Mouse (Mus musculus) neural tube, embryonic 11.5 days (tissue): ENCODE results near the gene Lmbrd1. TPM values are rescaled to one million over a fixed set of nuclear protein-coding genes. Genes with fewer than 3 reads are reported as not detected.
"Not testable (repeated sequence)": the region's sequence is repeated elsewhere in the genome, so short reads cannot be mapped to it uniquely, and the experiment has no call there.

Experiments used
- ATAC-seq: fragments of 200-750 bp; cut with Nextera tagmentation; 2 replicates; pipeline ENCODE4 v1.8.0; 2017; ENCODE audit warnings: moderate number of reproducible peaks, mild to moderate bottlenecking, moderate TSS enrichment, moderate library complexity; ENCODE audit not compliant: insufficient read depth, low FRiP score, low TSS enrichment
- DNase-seq: peaks from one replicate; pipeline ENCODE4 v3.0.0-alpha.2; 2015; ENCODE audit warnings: low spot score
- H3K27ac ChIP-seq: fragments of 300-500 bp; sonication (generic); 2 replicates; pipeline ENCODE4 v1.5.1; 2014; ENCODE audit warnings: low read depth, mild to moderate bottlenecking, low read length
- H3K27me3 ChIP-seq: fragments of 300-500 bp; sonication (generic); 2 replicates; pipeline ENCODE4 v1.6.1; 2014; ENCODE audit warnings: mild to moderate bottlenecking, low read length, mixed read lengths; ENCODE audit not compliant: control insufficient read depth, insufficient read depth
- H3K36me3 ChIP-seq: fragments of 300-500 bp; sonication (generic); 2 replicates; pipeline ENCODE4 v1.6.1; 2014; ENCODE audit warnings: mild to moderate bottlenecking, low read length, moderate library complexity, mixed read lengths; ENCODE audit not compliant: control insufficient read depth, insufficient read depth
- H3K4me1 ChIP-seq: fragments of 300-500 bp; sonication (generic); 2 replicates; pipeline ENCODE4 v1.6.1; 2014; ENCODE audit warnings: low read length, mixed read lengths; ENCODE audit not compliant: control insufficient read depth, insufficient read depth
- H3K4me2 ChIP-seq: fragments of 300-500 bp; sonication (generic); 2 replicates; pipeline ENCODE4 v1.6.1; 2014; ENCODE audit warnings: low read depth, mild to moderate bottlenecking, moderate library complexity
- H3K4me3 ChIP-seq: fragments of 300-500 bp; sonication (generic); 2 replicates; pipeline ENCODE4 v1.5.1; 2014; ENCODE audit warnings: low read depth, low read length
- H3K9ac ChIP-seq: fragments of 300-500 bp; sonication (generic); 2 replicates; pipeline ENCODE4 v1.6.1; 2014; ENCODE audit warnings: mild to moderate bottlenecking, low read length
- H3K9me3 ChIP-seq: fragments of 300-500 bp; sonication (generic); 2 replicates; pipeline ENCODE4 v1.6.1; 2016; ENCODE audit warnings: low read length; ENCODE audit not compliant: control insufficient read depth
- WGBS: fragments of 180-500 bp; shearing (Covaris S2); extraction: QIAGEN DNeasy Blood & Tissue Kit; methylation state at CpG from one replicate; pipeline ENCODE4 v1.1.7; 2014; 5-methylcytosine and 5-hydroxymethylcytosine counted together
- polyA plus RNA-seq: library from polyadenylated mRNA; unstranded; fragments of >200 nt; fragmentation: Nextera tagmentation; extraction: Ambion mirVana; gene quantifications from 2 replicates; pipeline ENCODE4 v1.2.1, GENCODE M21; 2014

The Lmbrd1 gene
- polyA plus RNA-seq, 1 experiment from 2014 or later = 27.4 TPM

DNA sequence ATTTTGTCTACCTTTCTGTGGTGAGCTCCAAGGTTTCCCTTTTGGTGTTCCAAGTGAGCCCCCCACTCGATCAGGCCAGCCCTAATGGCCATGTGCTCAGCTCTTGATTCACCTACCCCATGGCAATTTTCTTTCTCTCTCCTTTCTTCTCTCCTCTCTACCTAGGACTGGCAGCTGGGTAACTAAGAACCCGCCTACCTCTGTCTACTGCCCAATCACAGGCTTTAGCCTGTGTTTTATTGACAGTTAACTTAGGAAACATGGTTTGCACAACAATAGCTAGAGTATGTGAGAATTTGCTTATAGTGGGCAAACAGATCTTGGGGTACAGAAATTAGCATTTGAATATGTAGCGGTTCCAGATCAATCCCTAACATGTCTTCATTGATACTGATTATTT lies 62.5 kb downstream of the Lmbrd1 start:
- Histone ChIP-seq H3K4me3 (no peak overlapping the region), H3K27ac (no peak overlapping the region), H3K36me3 (no peaks in the 10 kb centered on the region), H3K9ac (no peak overlapping the region), H3K27me3 (no peaks in the 10 kb centered on the region), H3K9me3 (no peaks in the 10 kb centered on the region), H3K4me2 (no peak overlapping the region), H3K4me1 (no peaks in the 10 kb centered on the region)
- WGBS = 82% methylated on average over 3 of the region's 3 CpGs
- DNase-seq = no peak
- ATAC-seq = peak; percentile 50; the same call in 1 of the 2 replicates

DNA sequence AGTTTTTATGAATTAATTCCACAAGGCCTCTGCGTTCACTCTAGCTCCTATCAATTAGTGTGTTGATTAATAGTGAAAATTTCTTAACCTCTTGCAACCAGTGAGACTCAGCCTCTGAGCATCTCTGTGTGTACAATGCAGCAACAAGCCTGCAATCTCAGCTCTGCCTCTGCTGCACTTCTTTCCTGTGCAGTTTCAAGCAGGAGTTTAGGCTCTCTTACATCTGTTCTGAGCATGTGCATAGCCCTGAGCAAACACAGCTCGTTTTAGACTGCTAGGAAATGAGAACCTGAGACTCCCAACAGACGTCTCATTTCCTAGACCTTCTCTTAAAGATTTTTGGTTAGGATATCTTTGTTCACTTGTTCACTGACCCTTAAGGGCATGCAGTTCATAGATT lies 63.1 kb downstream of the Lmbrd1 start:
- no peak overlapping the region for H3K9ac ChIP-seq
- H3K4me1 ChIP-seq = no peaks in the 10 kb centered on the region
- no peaks in the 10 kb centered on the region for H3K36me3 ChIP-seq
- no peak overlapping the region for H3K4me2 ChIP-seq
- H3K4me3 ChIP-seq = no peak overlapping the region
- DNase-seq (no peak), ATAC-seq (no peak)
- H3K27ac ChIP-seq = no peak overlapping the region
- H3K27me3 ChIP-seq = no peaks in the 10 kb centered on the region
- no peaks in the 10 kb centered on the region for H3K9me3 ChIP-seq
- WGBS = 54% methylated on average over 3 of the region's 3 CpGs

DNA sequence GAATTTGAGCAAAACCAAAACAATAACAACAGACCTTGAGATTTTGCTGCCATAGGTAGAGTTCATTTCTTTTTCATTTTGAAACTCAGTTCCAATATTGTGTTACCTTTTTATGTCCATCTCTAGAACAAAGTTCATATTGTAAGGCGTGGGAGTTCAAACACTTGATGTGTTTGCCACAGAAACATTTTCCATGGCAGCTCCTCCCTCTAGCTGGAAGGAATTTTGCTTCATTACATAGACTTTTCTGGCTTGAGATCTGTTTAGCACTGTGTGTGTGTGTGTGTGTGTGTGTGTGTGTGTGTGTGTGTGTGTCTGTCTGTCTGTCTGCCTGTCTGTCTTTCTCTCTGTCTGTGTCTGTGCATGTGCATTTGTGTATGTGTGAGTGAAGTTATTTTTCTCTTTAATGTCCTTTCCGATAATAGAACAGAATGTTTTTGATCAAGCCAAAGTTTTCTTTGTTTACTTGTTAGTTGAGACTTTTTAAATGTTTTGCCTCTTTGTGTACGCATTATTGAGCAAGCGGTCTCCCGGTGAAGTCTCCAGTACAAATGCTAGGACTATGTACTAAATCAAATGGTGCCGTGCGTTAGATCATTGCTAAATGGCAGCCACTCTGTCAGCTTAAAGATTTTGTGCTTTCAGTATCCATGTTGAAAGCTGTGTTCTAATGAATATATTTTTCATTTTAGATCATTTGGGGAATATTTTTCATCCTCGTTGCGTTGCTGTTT lies 64.9 kb downstream of the Lmbrd1 start:
- H3K9me3 ChIP-seq = no peaks in the 10 kb centered on the region
- no peaks in the 10 kb centered on the region for H3K27me3 ChIP-seq
- 93% methylated on average over 9 of the region's 9 CpGs for WGBS
- no peak overlapping the region for H3K4me3 ChIP-seq
- no peak for ATAC-seq
- H3K36me3 ChIP-seq = no peaks in the 10 kb centered on the region
- H3K4me2 ChIP-seq = no peak overlapping the region
- no peak overlapping the region for H3K27ac ChIP-seq
- H3K9ac ChIP-seq = no peak overlapping the region
- no peak for DNase-seq
- H3K4me1 ChIP-seq = no peaks in the 10 kb centered on the region

DNA sequence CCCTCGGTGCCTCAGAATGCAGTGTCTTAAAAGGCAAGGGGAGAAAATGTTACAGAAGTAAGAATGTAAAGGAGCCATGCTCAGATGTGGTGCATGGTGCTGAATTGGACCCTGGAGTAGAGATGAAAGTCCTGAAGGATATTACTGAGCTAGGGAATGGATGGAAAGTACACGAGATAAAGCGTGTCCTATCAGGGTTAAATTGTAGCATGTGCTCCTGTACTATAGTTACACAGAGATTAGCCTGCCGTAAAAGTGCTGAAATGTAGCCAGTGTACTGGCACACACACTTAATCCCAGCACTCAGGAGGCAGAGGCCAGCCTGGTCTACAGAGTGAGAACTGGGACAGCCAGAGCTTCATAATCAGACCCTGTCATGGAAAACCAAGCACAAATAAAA lies 74.3 kb downstream of the Lmbrd1 start:
- no peak overlapping the region for H3K9ac ChIP-seq
- H3K27me3 ChIP-seq = no peaks in the 10 kb centered on the region
- WGBS = 95% methylated on average over 4 of the region's 4 CpGs
- ATAC-seq = no peak
- H3K4me1 ChIP-seq = no peaks in the 10 kb centered on the region
- H3K4me2 ChIP-seq = no peak overlapping the region
- DNase-seq = no peak
- H3K36me3 ChIP-seq = 0 out of 2 replicates have a peak, but pooled peaks cover 2% of the 10 kb centered on the region
- no peak overlapping the region for H3K4me3 ChIP-seq
- no peaks in the 10 kb centered on the region for H3K9me3 ChIP-seq
- H3K27ac ChIP-seq = no peak overlapping the region

GRCm38 (mm10) chr1:24758516-24758915 lies 80.1 kb downstream of the Lmbrd1 start:
- WGBS = 75% methylated on average over 8 of the region's 8 CpGs

DNA sequence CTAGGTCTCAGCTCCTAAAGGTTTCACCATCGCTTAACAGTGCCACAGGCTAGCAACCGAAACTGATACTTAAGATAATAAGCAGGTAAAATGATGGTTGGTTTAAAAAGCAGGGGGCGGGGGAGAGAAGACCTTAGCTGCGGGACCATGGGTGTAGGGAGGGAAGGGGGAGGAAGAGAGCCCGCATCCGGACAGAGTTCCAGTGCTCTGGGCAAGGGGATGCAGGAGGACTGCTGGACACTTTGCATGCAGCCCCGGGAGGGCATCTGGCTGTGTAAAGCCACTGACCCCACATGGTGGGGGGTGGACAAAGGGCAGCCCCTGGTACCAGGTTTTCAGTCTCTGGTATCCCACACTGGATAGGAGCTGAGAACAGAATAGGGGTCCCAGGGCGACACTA lies 88.0 kb downstream of the Lmbrd1 start:
- Histone ChIP-seq H3K9ac (no peak overlapping the region), H3K27ac (no peak overlapping the region), H3K4me3 (no peak overlapping the region), H3K4me2 (no peak overlapping the region), H3K4me1 (no peaks in the 10 kb centered on the region; the same call in 1 of the 2 replicates), H3K27me3 (no peaks in the 10 kb centered on the region), H3K36me3 (no peaks in the 10 kb centered on the region; the same call in 1 of the 2 replicates), H3K9me3 (no peaks in the 10 kb centered on the region)
- DNase-seq (no peak), ATAC-seq (no peak)
- WGBS = 86% methylated on average over 8 of the region's 8 CpGs

More at GRCm38 (mm10) chr1:24758516-24758915, 80.1 kb downstream of the Lmbrd1 start:
- no peaks in the 10 kb centered on the region; the same call in 1 of the 2 replicates for H3K4me1 ChIP-seq
- no peaks in the 10 kb centered on the region for H3K27me3 ChIP-seq
- no peaks in the 10 kb centered on the region for H3K36me3 ChIP-seq
- H3K9ac ChIP-seq = no peak overlapping the region
- H3K9me3 ChIP-seq = no peaks in the 10 kb centered on the region
- ATAC-seq = no peak; the same call in 1 of the 2 replicates
- no peak overlapping the region for H3K4me2 ChIP-seq
- DNase-seq = peak; percentile 27
- no peak overlapping the region for H3K4me3 ChIP-seq
- no peak overlapping the region for H3K27ac ChIP-seq

GRCm38 (mm10) chr1:24767197-24767596 lies 88.8 kb downstream of the Lmbrd1 start:
- not testable (repeated sequence) for H3K27ac ChIP-seq, H3K9ac ChIP-seq, H3K27me3 ChIP-seq, H3K9me3 ChIP-seq, H3K4me2 ChIP-seq, H3K4me3 ChIP-seq, DNase-seq, H3K4me1 ChIP-seq, H3K36me3 ChIP-seq
- ATAC-seq = 0 out of 2 replicates have a peak, but pooled peaks have one; percentile 13
- WGBS = 78% methylated on average over 3 of the region's 3 CpGs

GRCm38 (mm10) chr1:24773642-24774041 lies 95.2 kb downstream of the Lmbrd1 start:
- no peaks in the 10 kb centered on the region for H3K36me3 ChIP-seq
- no peak overlapping the region for H3K27ac ChIP-seq
- H3K4me1 ChIP-seq = no peaks in the 10 kb centered on the region
- no peak overlapping the region for H3K4me3 ChIP-seq
- ATAC-seq (no peak), DNase-seq (no peak)
- no peak overlapping the region for H3K4me2 ChIP-seq
- no peaks in the 10 kb centered on the region for H3K9me3 ChIP-seq
- no peak overlapping the region for H3K9ac ChIP-seq
- WGBS = 80% methylated on average over 2 of the region's 2 CpGs
- no peaks in the 10 kb centered on the region for H3K27me3 ChIP-seq

DNA sequence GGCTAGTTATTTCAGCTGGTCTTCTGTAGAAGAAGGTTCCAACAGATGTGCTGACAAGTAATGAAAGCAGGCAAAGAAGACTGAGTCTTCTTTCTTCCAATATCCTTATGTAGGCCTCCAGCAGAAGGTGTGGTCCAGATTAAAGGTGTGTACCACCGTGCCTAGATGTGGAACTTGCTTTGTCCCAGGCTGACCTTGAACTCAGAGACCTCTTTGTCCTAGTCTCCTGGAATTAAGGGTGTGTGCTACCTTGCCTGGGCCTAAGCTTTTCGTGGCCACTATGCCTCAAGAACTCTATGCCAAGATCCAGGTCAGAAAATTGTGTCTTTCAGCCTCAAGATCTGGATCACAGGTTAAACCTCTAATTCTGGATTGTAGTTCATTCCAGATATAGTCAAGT lies 98.1 kb downstream of the Lmbrd1 start:
- no peak overlapping the region for H3K4me2 ChIP-seq
- no peaks in the 10 kb centered on the region for H3K36me3 ChIP-seq
- no peaks in the 10 kb centered on the region for H3K4me1 ChIP-seq
- H3K4me3 ChIP-seq = no peak overlapping the region
- ATAC-seq = no peak
- no peaks in the 10 kb centered on the region for H3K9me3 ChIP-seq
- no peaks in the 10 kb centered on the region for H3K27me3 ChIP-seq
- no peak overlapping the region for H3K27ac ChIP-seq
- WGBS = 85% methylated on average over 2 of the region's 2 CpGs
- H3K9ac ChIP-seq = no peak overlapping the region
- DNase-seq = no peak
